Mouse (Mus musculus) stomach, postnatal 0 days (tissue): ENCODE measurements at regions not wholly inside any gene's neighbourhood (a gene's known extent, or its start where the extent isn't known, plus 50 kb on each side); places are given as distances from the start of the nearest gene placed in this dataset.
"Not testable (repeated sequence)": the region's sequence is repeated elsewhere in the genome, so short reads cannot be mapped to it uniquely, and the experiment has no call there.

Experiments
- ATAC-seq: fragments of 200-750 bp; cut with Nextera tagmentation; 2 replicates; pipeline ENCODE4 v1.8.0; 2017; ENCODE audit not compliant: low FRiP score, low TSS enrichment
- DNase-seq: peaks from one replicate; pipeline ENCODE4 v3.0.0-alpha.2; 2016; ENCODE audit warnings: low spot score
- H3K27ac ChIP-seq: fragments of 300-500 bp; sonication (generic); replicated peaks from 2 replicates; pipeline ENCODE4 v1.5.1; 2014; ENCODE audit warnings: mild to moderate bottlenecking, control low read depth
- H3K27me3 ChIP-seq: fragments of 300-500 bp; sonication (generic); 2 replicates; pipeline ENCODE4 v1.6.1; 2014; ENCODE audit warnings: low read length; ENCODE audit not compliant: control insufficient read depth, insufficient read depth
- H3K36me3 ChIP-seq: fragments of 300-500 bp; sonication (generic); 2 replicates; pipeline ENCODE4 v1.6.1; 2014; ENCODE audit warnings: low read length, mixed read lengths; ENCODE audit not compliant: control insufficient read depth, insufficient read depth
- H3K4me1 ChIP-seq: fragments of 300-500 bp; sonication (generic); replicated peaks from 2 replicates; pipeline ENCODE4 v1.6.1; 2014; ENCODE audit warnings: antibody characterized with exemption; ENCODE audit not compliant: control insufficient read depth, insufficient read depth
- H3K4me2 ChIP-seq: fragments of 300-500 bp; sonication (generic); replicated peaks from 2 replicates; pipeline ENCODE4 v1.6.1; 2014; ENCODE audit warnings: low read depth, mild to moderate bottlenecking, control low read depth, moderate library complexity
- H3K4me3 ChIP-seq: fragments of 300-500 bp; sonication (generic); 2 replicates; pipeline ENCODE4 v1.5.1; 2014; ENCODE audit warnings: low read depth, low read length, control low read depth
- H3K9ac ChIP-seq: fragments of 300-500 bp; sonication (generic); 2 replicates; pipeline ENCODE4 v1.6.1; 2014; ENCODE audit warnings: mild to moderate bottlenecking, low read length, control low read depth, mixed read lengths
- H3K9me3 ChIP-seq: fragments of 300-500 bp; sonication (generic); 2 replicates; pipeline ENCODE4 v1.6.1; 2016; ENCODE audit warnings: low read length; ENCODE audit not compliant: control insufficient read depth
- CTCF ChIP-seq: IDR thresholded peaks from 2 replicates; pipeline ENCODE4 v1.5.1; 2016; ENCODE audit warnings: antibody characterized with exemption, low read depth, mild to moderate bottlenecking, moderate library complexity
- EP300 ChIP-seq: optimal IDR thresholded peaks from 2 replicates; pipeline ENCODE3; 2016; ENCODE audit warnings: antibody characterized with exemption
- WGBS: fragments of 180-500 bp; shearing (Covaris S2); extraction: QIAGEN DNeasy Blood & Tissue Kit; methylation state at CpG from one replicate; pipeline ENCODE4 v1.1.7; 2014; 5-methylcytosine and 5-hydroxymethylcytosine counted together

- Histone ChIP-seq H3K9ac (no peak overlapping the region), H3K27ac (no peak overlapping the region), H3K9me3 (no peaks in the 10 kb centered on the region), H3K36me3 (no peaks in the 10 kb centered on the region), H3K4me3 (no peak overlapping the region), H3K4me1 (no peaks in the 10 kb centered on the region), H3K27me3 (no peaks in the 10 kb centered on the region), H3K4me2 (no peak overlapping the region)
- no peak for TF ChIP-seq CTCF
- TF ChIP-seq EP300 = no peak
- no peak for DNase-seq
- no peak for ATAC-seq
- 79% methylated on average over 3 of the region's 3 CpGs for WGBS
Observed at GRCm38 (mm10) chr14:15914176-15914575, 334.9 kb upstream of the Ngly1 start.

DNA sequence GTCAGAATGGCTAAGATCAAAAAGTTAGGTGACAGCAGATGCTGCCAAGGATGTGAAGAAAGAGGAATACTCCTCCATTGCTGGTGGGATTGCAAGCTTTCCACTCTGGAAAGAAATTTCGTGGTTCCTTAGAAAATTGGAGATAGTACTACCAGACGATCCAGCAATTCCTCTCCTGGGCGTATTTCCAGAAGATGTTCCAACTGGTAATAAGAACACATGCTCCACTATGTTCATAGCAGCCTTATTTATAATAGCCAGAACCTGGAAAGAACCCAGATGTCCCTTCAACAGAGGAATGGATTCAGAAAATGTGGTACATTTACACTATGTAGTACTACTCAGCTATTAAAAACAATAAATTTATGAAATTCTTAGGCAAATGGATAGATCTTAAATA, 324.4 kb upstream of the Ngly1 start:
- H3K9ac ChIP-seq, H3K4me3 ChIP-seq, DNase-seq, H3K4me1 ChIP-seq, H3K27me3 ChIP-seq, H3K4me2 ChIP-seq, H3K27ac ChIP-seq, H3K36me3 ChIP-seq, H3K9me3 ChIP-seq, ATAC-seq: not testable (repeated sequence)
- 70% methylated on average over 3 of the region's 3 CpGs for WGBS

DNA sequence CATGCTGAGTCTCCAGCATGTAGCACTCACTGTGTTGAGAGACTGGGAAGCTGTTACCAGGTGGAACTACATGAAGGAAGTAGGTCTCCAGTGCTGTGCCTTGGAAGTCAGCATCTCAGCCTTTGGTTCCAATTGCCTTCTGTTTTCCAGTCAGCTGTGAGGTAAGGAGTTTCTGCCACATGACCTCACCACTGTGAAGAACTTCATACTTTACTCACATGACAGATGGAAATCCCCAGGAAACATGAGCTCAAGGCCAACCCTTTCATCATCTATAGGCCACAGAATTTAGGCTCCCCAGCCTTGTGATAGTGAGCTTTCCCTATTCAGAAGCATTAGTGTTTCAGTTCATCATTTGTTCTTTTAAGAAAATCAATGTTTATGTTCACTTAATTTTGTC, 314.4 kb upstream of the Ngly1 start:
- no peak overlapping the region for H3K27ac ChIP-seq
- no peaks in the 10 kb centered on the region for H3K36me3 ChIP-seq
- H3K4me3 ChIP-seq = no peak overlapping the region
- no peak overlapping the region for H3K9ac ChIP-seq
- no peak for TF ChIP-seq EP300
- ATAC-seq = no peak
- H3K27me3 ChIP-seq = no peaks in the 10 kb centered on the region
- H3K9me3 ChIP-seq = no peaks in the 10 kb centered on the region
- no peak for DNase-seq
- no peak overlapping the region for H3K4me2 ChIP-seq
- no peaks in the 10 kb centered on the region for H3K4me1 ChIP-seq

- no peak for ATAC-seq
- no peak overlapping the region for H3K4me3 ChIP-seq
- TF ChIP-seq CTCF (no peak), EP300 (no peak)
- H3K27ac ChIP-seq = no peak overlapping the region
- no peak overlapping the region for H3K4me2 ChIP-seq
- H3K36me3 ChIP-seq = no peaks in the 10 kb centered on the region
- no peaks in the 10 kb centered on the region for H3K4me1 ChIP-seq
- H3K27me3 ChIP-seq = no peaks in the 10 kb centered on the region
- H3K9ac ChIP-seq = no peak overlapping the region
- H3K9me3 ChIP-seq = no peaks in the 10 kb centered on the region
- DNase-seq = no peak
Observed at GRCm38 (mm10) chr14:15970321-15970720, 278.8 kb upstream of the Ngly1 start.

DNA sequence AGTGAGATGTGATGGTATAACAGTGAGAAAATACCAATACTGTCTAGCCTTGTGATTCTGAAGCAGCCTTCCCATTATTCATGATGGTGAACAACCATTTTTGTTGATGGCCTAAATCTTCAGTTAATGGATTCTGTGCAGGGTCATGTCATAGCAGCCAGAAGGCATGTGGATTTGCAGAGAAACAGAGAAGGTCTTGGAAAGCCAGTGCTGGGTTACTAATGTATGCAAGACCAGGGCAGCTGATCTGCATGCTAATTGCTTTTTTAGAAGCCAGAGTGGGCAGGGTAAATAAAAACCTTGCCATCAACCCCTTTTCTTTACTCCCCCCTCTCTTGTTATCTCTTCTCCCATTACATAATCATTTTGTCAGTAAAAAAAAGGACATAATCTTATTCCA, 278.3 kb upstream of the Ngly1 start:
- no peak overlapping the region for H3K27ac ChIP-seq
- H3K36me3 ChIP-seq = no peaks in the 10 kb centered on the region
- TF ChIP-seq EP300 (no peak), CTCF (no peak)
- H3K4me3 ChIP-seq = no peak overlapping the region
- no peaks in the 10 kb centered on the region for H3K4me1 ChIP-seq
- ATAC-seq (no peak), DNase-seq (no peak)
- no peaks in the 10 kb centered on the region for H3K27me3 ChIP-seq
- no peak overlapping the region for H3K9ac ChIP-seq
- H3K4me2 ChIP-seq = no peak overlapping the region
- H3K9me3 ChIP-seq = no peaks in the 10 kb centered on the region

DNA sequence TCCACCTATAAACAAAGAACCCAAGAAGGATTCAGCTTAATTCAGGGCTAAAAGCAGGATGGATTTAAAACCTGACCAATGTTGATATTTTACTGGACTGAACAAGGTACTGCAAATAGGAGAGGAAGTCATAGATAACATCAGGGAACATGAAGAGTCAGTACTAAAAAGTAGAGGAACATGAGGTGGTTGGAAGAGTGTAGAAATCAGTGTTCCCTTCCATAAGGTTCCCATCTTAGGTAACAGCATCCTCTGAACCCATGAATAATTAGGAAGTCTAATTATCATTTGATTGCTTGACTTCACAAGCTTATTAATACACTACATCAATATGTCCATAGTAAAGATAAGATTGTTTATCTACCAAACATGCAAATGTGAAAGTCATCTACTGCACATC, 277.8 kb upstream of the Ngly1 start:
- Histone ChIP-seq H3K27me3 (no peaks in the 10 kb centered on the region), H3K27ac (no peak overlapping the region), H3K9me3 (no peaks in the 10 kb centered on the region), H3K4me1 (no peaks in the 10 kb centered on the region), H3K9ac (no peak overlapping the region), H3K4me3 (no peak overlapping the region), H3K36me3 (no peaks in the 10 kb centered on the region), H3K4me2 (no peak overlapping the region)
- DNase-seq = no peak
- no peak for ATAC-seq
- TF ChIP-seq EP300 (no peak), CTCF (no peak)

DNA sequence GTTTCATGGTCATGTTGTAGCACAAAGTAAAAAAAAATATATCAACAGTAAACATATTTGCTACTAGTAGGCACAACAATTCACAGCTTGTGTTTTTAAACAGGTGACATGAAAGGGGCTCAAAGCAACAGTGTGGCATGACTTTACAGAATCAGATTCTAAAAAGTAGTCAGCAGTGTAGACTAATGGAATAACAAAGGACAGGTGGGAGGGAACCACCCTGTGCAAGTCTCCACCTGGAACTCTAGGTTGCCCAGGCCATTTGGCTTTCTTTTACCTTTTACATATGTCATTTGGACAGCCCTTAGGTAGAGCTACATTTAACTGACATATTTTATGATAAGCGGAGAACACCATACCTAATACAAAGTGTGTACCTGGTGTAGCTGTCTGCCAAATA, 271.7 kb upstream of the Ngly1 start:
- 94% methylated on average over 1 of the region's 1 CpGs for WGBS
- no peak overlapping the region for H3K4me3 ChIP-seq

More for the DNA sequence above, 271.7 kb upstream of the Ngly1 start:
- DNase-seq = no peak
- H3K36me3 ChIP-seq = no peaks in the 10 kb centered on the region
- no peak overlapping the region for H3K9ac ChIP-seq
- H3K27me3 ChIP-seq = no peaks in the 10 kb centered on the region
- TF ChIP-seq EP300 (no peak), CTCF (no peak)
- H3K27ac ChIP-seq = no peak overlapping the region
- no peak for ATAC-seq
- H3K4me1 ChIP-seq = no peaks in the 10 kb centered on the region
- no peaks in the 10 kb centered on the region for H3K9me3 ChIP-seq
- H3K4me2 ChIP-seq = no peak overlapping the region
